Comparison of ENCODE assay signal across 8 mouse cellular contexts in genomic region chr6:50455102-50455828, GRCm38 (mm10). TPM values are rescaled to one million over a fixed set of nuclear protein-coding genes. Genes with fewer than 3 reads are reported as not detected.
DNase-seq lines count a peak whose midpoint lies in the region; ATAC-seq lines count a peak whose summit lies in the region.

No protein-coding gene starts in this region.

- no peaks in the 10 kb centered on the region; the same call in 1 of the 2 replicates for H3K27me3 ChIP-seq in forebrain, embryonic 16.5 days (replicated peaks; ENCODE audit: control insufficient read depth, insufficient read depth, low read length)
- peaks cover 14% of the 10 kb centered on the region for H3K27me3 ChIP-seq in limb, embryonic 12.5 days
- peaks cover 7% of the 10 kb centered on the region; the same call in 1 of the 2 replicates for H3K27me3 ChIP-seq in midbrain, embryonic 13.5 days

- under 1% methylated on average over 39 of the region's 39 CpGs for WGBS in forebrain, embryonic 16.5 days
- WGBS in limb, embryonic 12.5 days: under 1% methylated on average over 39 of the region's 39 CpGs
- WGBS in midbrain, embryonic 13.5 days: under 1% methylated on average over 39 of the region's 39 CpGs

- H3K27ac ChIP-seq in forebrain, embryonic 16.5 days (ENCODE audit: low read length): peak overlapping the region; percentile 13; the same call in 1 of the 2 replicates
- H3K27ac ChIP-seq in limb, embryonic 12.5 days: peak overlapping the region; percentile 76
- peak overlapping the region; percentile 59 for H3K27ac ChIP-seq in midbrain, embryonic 13.5 days

- no peaks in the 10 kb centered on the region for H3K9me3 ChIP-seq in forebrain, embryonic 16.5 days (ENCODE audit: control insufficient read depth, low read length)
- no peaks in the 10 kb centered on the region for H3K9me3 ChIP-seq in limb, embryonic 12.5 days
- H3K9me3 ChIP-seq in midbrain, embryonic 13.5 days: no peaks in the 10 kb centered on the region

- peak; percentile 19 to 41 for DNase-seq in spleen, postnatal 10 days (ENCODE audit: low spot score in 2 of 2)
- DNase-seq in spleen, postnatal 14 days (ENCODE audit: low spot score in 2 of 2): no peak
- DNase-seq in testis, postnatal 10 days (ENCODE audit: low spot score): peak; percentile 57

- peak overlapping the region; percentile 64 for H3K9ac ChIP-seq in forebrain, embryonic 16.5 days (replicated peaks; ENCODE audit: low read depth, low read length)
- peak overlapping the region; percentile 66 for H3K9ac ChIP-seq in limb, embryonic 12.5 days (replicated peaks)
- peak overlapping the region; percentile 67 for H3K9ac ChIP-seq in midbrain, embryonic 13.5 days (replicated peaks)

- peak; percentile 53 for ATAC-seq in cerebellum, adult (ENCODE audit: insufficient number of reproducible peaks, low FRiP score, low TSS enrichment)
- ATAC-seq in forebrain, embryonic 16.5 days: peak; percentile 61
- peak; percentile 23 to 44; a peak in 3 of 4 replicates for ATAC-seq in hematopoietic stem cell, adult 5-6 weeks (replicated peaks in 1 of 2; ENCODE audit: insufficient read depth in 1 of 2, low FRiP score in 2 of 2, low TSS enrichment in 1 of 2, low read depth in 1 of 2, poor library complexity in 2 of 2, severe bottlenecking in 2 of 2)
- ATAC-seq in limb, embryonic 12.5 days (ENCODE audit: insufficient number of reproducible peaks, insufficient read depth, low FRiP score, low TSS enrichment, low read depth): peak; percentile 34
- ATAC-seq in midbrain, embryonic 13.5 days: peak; percentile 78

- peak overlapping the region; percentile 78 for H3K4me2 ChIP-seq in forebrain, embryonic 16.5 days (ENCODE audit: low read length)
- peak overlapping the region; percentile 95 for H3K4me2 ChIP-seq in limb, embryonic 12.5 days
- H3K4me2 ChIP-seq in midbrain, embryonic 13.5 days (replicated peaks): peak overlapping the region; percentile 85

- peaks cover 7% of the 10 kb centered on the region; the same call in 1 of the 2 replicates for H3K4me1 ChIP-seq in forebrain, embryonic 16.5 days (replicated peaks; ENCODE audit: control insufficient read depth, insufficient read depth, low read length)
- H3K4me1 ChIP-seq in limb, embryonic 12.5 days (replicated peaks): peaks cover 44% of the 10 kb centered on the region
- peaks cover 24% of the 10 kb centered on the region for H3K4me1 ChIP-seq in midbrain, embryonic 13.5 days (replicated peaks)

- no peaks in the 10 kb centered on the region for H3K36me3 ChIP-seq in forebrain, embryonic 16.5 days (ENCODE audit: control insufficient read depth, insufficient read depth)
- no peaks in the 10 kb centered on the region for H3K36me3 ChIP-seq in limb, embryonic 12.5 days
- no peaks in the 10 kb centered on the region for H3K36me3 ChIP-seq in midbrain, embryonic 13.5 days

- peak overlapping the region; percentile 60 for H3K4me3 ChIP-seq in forebrain, embryonic 16.5 days (replicated peaks; ENCODE audit: low read length)
- peak overlapping the region; percentile 73 for H3K4me3 ChIP-seq in limb, embryonic 12.5 days (replicated peaks)
- H3K4me3 ChIP-seq in midbrain, embryonic 13.5 days (replicated peaks): peak overlapping the region; percentile 57

RNA-seq across cellular contexts. Expression of gene Osbpl3, which starts 0.7 kb away (rescaled TPM):
- 5.2 and 5.3 TPM in 2 replicates for polyA plus RNA-seq in forebrain, embryonic 16.5 days (2015; fragmentation: Nextera tagmentation; extraction: Ambion mirVana)
- 13.9 and 22.8 TPM in 2 replicates for total RNA-seq in hematopoietic stem cell, adult 5-6 weeks (2017)
- polyA plus RNA-seq in limb, embryonic 12.5 days (2016; fragmentation: Nextera tagmentation; extraction: Ambion mirVana): 18.2 and 18.5 TPM in 2 replicates
- 6.7 and 8.6 TPM in 2 replicates for polyA plus RNA-seq in midbrain, embryonic 13.5 days (2015; fragmentation: Nextera tagmentation; extraction: Ambion mirVana)

Comparison
In these comparisons a context has a peak if more than half of its experiments do, and no peak if none do; other contexts are left out.
1. DNase-seq: peak in spleen, postnatal 10 days (2 of 2) and testis, postnatal 10 days (single experiment); none in spleen, postnatal 14 days (0 of 2).
2. H3K27ac ChIP-seq: peak in every context shown above with its lines; median percentile 76 in limb, embryonic 12.5 days; 59 in midbrain, embryonic 13.5 days; 13 in forebrain, embryonic 16.5 days.
3. Peak in every context shown above with its lines, with median percentiles within 50 percentile points of each other: ATAC-seq, H3K4me2 ChIP-seq, H3K4me3 ChIP-seq and H3K9ac ChIP-seq.